Mouse (Mus musculus) stomach, postnatal 0 days (tissue): ENCODE measurements at regions not wholly inside any gene's neighbourhood (a gene's known extent, or its start where the extent isn't known, plus 50 kb on each side); places are given as distances from the start of the nearest gene placed in this dataset.
A peak's percentile ranks its signal among the peaks of the same experiment; 100 is the strongest.

ENCODE experiments used
- ATAC-seq: fragments of 200-750 bp; cut with Nextera tagmentation; 2 replicates; pipeline ENCODE4 v1.8.0; 2017; ENCODE audit not compliant: low FRiP score, low TSS enrichment
- DNase-seq: peaks from one replicate; pipeline ENCODE4 v3.0.0-alpha.2; 2016; ENCODE audit warnings: low spot score
- H3K27ac ChIP-seq: fragments of 300-500 bp; sonication (generic); replicated peaks from 2 replicates; pipeline ENCODE4 v1.5.1; 2014; ENCODE audit warnings: mild to moderate bottlenecking, control low read depth
- H3K27me3 ChIP-seq: fragments of 300-500 bp; sonication (generic); 2 replicates; pipeline ENCODE4 v1.6.1; 2014; ENCODE audit warnings: low read length; ENCODE audit not compliant: control insufficient read depth, insufficient read depth
- H3K36me3 ChIP-seq: fragments of 300-500 bp; sonication (generic); 2 replicates; pipeline ENCODE4 v1.6.1; 2014; ENCODE audit warnings: low read length, mixed read lengths; ENCODE audit not compliant: control insufficient read depth, insufficient read depth
- H3K4me1 ChIP-seq: fragments of 300-500 bp; sonication (generic); replicated peaks from 2 replicates; pipeline ENCODE4 v1.6.1; 2014; ENCODE audit warnings: antibody characterized with exemption; ENCODE audit not compliant: control insufficient read depth, insufficient read depth
- H3K4me2 ChIP-seq: fragments of 300-500 bp; sonication (generic); replicated peaks from 2 replicates; pipeline ENCODE4 v1.6.1; 2014; ENCODE audit warnings: low read depth, mild to moderate bottlenecking, control low read depth, moderate library complexity
- H3K4me3 ChIP-seq: fragments of 300-500 bp; sonication (generic); 2 replicates; pipeline ENCODE4 v1.5.1; 2014; ENCODE audit warnings: low read depth, low read length, control low read depth
- H3K9ac ChIP-seq: fragments of 300-500 bp; sonication (generic); 2 replicates; pipeline ENCODE4 v1.6.1; 2014; ENCODE audit warnings: mild to moderate bottlenecking, low read length, control low read depth, mixed read lengths
- H3K9me3 ChIP-seq: fragments of 300-500 bp; sonication (generic); 2 replicates; pipeline ENCODE4 v1.6.1; 2016; ENCODE audit warnings: low read length; ENCODE audit not compliant: control insufficient read depth
- CTCF ChIP-seq: IDR thresholded peaks from 2 replicates; pipeline ENCODE4 v1.5.1; 2016; ENCODE audit warnings: antibody characterized with exemption, low read depth, mild to moderate bottlenecking, moderate library complexity
- EP300 ChIP-seq: optimal IDR thresholded peaks from 2 replicates; pipeline ENCODE3; 2016; ENCODE audit warnings: antibody characterized with exemption
- whole genome bisulfite sequencing: fragments of 180-500 bp; shearing (Covaris S2); extraction: QIAGEN DNeasy Blood & Tissue Kit; methylation state at CpG from one replicate; pipeline ENCODE4 v1.1.7; 2014; 5-methylcytosine and 5-hydroxymethylcytosine counted together

GRCm38 (mm10) chr6:51641965-51642364 lies 118.3 kb downstream of the Snx10 start:
- ATAC-seq (no peak), DNase-seq (peak; percentile 32)
- Histone ChIP-seq H3K4me1 (no peaks in the 10 kb centered on the region), H3K27me3 (no peaks in the 10 kb centered on the region), H3K4me2 (no peak overlapping the region), H3K9ac (no peak overlapping the region), H3K4me3 (no peak overlapping the region), H3K36me3 (no peaks in the 10 kb centered on the region), H3K9me3 (no peaks in the 10 kb centered on the region), H3K27ac (no peak overlapping the region)
- 85% methylated on average over 5 of the region's 5 CpGs for WGBS
- TF ChIP-seq EP300 = no peak
- TF ChIP-seq CTCF = no peak

- Histone ChIP-seq H3K4me2 (no peak overlapping the region), H3K9me3 (no peaks in the 10 kb centered on the region), H3K36me3 (no peaks in the 10 kb centered on the region), H3K9ac (no peak overlapping the region), H3K27ac (no peak overlapping the region), H3K27me3 (no peaks in the 10 kb centered on the region), H3K4me1 (no peaks in the 10 kb centered on the region), H3K4me3 (no peak overlapping the region)
- ATAC-seq (no peak), DNase-seq (no peak)
- TF ChIP-seq CTCF = no peak
- TF ChIP-seq EP300 = no peak
- WGBS = 86% methylated on average over 7 of the region's 7 CpGs
Observed at GRCm38 (mm10) chr6:51648813-51649212, 125.1 kb downstream of the Snx10 start.

- Histone ChIP-seq H3K4me1 (no peaks in the 10 kb centered on the region), H3K9ac (no peak overlapping the region), H3K27me3 (no peaks in the 10 kb centered on the region), H3K36me3 (no peaks in the 10 kb centered on the region), H3K4me2 (no peak overlapping the region), H3K9me3 (no peaks in the 10 kb centered on the region), H3K27ac (no peak overlapping the region), H3K4me3 (no peak overlapping the region)
- no peak for DNase-seq
- ATAC-seq = no peak
- WGBS = 84% methylated on average over 8 of the region's 8 CpGs
- TF ChIP-seq CTCF (no peak), EP300 (no peak)
Observed at GRCm38 (mm10) chr6:51653753-51654152, 130.1 kb downstream of the Snx10 start.

GRCm38 (mm10) chr6:51654991-51655390 lies 131.3 kb downstream of the Snx10 start:
- no peak overlapping the region for H3K4me3 ChIP-seq
- no peaks in the 10 kb centered on the region for H3K27me3 ChIP-seq
- H3K9me3 ChIP-seq = no peaks in the 10 kb centered on the region
- TF ChIP-seq CTCF (peak; percentile 17; the same call in 1 of the 2 replicates), EP300 (no peak)
- no peak overlapping the region for H3K4me2 ChIP-seq
- DNase-seq (no peak), ATAC-seq (no peak)
- no peak overlapping the region for H3K9ac ChIP-seq
- no peaks in the 10 kb centered on the region for H3K4me1 ChIP-seq
- 96% methylated on average over 4 of the region's 4 CpGs for WGBS
- no peaks in the 10 kb centered on the region for H3K36me3 ChIP-seq
- no peak overlapping the region for H3K27ac ChIP-seq

- no peak for TF ChIP-seq CTCF
- no peak for TF ChIP-seq EP300
- 73% methylated on average over 7 of the region's 7 CpGs for WGBS
- H3K4me3 ChIP-seq = no peak overlapping the region
- H3K9ac ChIP-seq = no peak overlapping the region
- DNase-seq (no peak), ATAC-seq (no peak)
- no peak overlapping the region for H3K4me2 ChIP-seq
- no peaks in the 10 kb centered on the region for H3K36me3 ChIP-seq
- H3K27me3 ChIP-seq = no peaks in the 10 kb centered on the region
- no peaks in the 10 kb centered on the region for H3K9me3 ChIP-seq
- H3K4me1 ChIP-seq = no peaks in the 10 kb centered on the region
- no peak overlapping the region for H3K27ac ChIP-seq
Observed at GRCm38 (mm10) chr6:51656078-51656477, 132.4 kb downstream of the Snx10 start.

GRCm38 (mm10) chr6:51656883-51657640 lies 133.4 kb downstream of the Snx10 start:
- no peak for TF ChIP-seq CTCF
- no peak for TF ChIP-seq EP300
- H3K27ac ChIP-seq = no peak overlapping the region

More at GRCm38 (mm10) chr6:51656883-51657640, 133.4 kb downstream of the Snx10 start:
- no peak for DNase-seq
- Histone ChIP-seq H3K36me3 (no peaks in the 10 kb centered on the region), H3K4me1 (no peaks in the 10 kb centered on the region), H3K9ac (no peak overlapping the region), H3K4me3 (no peak overlapping the region), H3K9me3 (no peaks in the 10 kb centered on the region), H3K27me3 (no peaks in the 10 kb centered on the region), H3K4me2 (no peak overlapping the region)
- ATAC-seq = no peak
- WGBS = 63% methylated on average over 12 of the region's 12 CpGs
